Mouse (Mus musculus) cerebellum, postnatal 25 days (tissue): ENCODE measurements around the gene Rab2b.
"Not testable (repeated sequence)": the region's sequence is repeated elsewhere in the genome, so short reads cannot be mapped to it uniquely, and the experiment has no call there.

ENCODE experiments used
- DNase-seq, 2 experiments: peaks; one replicate each; pipeline ENCODE4 v3.0.0; 2021; ENCODE audit warnings: mixed read lengths in 2 of 2

Rab2b gene

DNA sequence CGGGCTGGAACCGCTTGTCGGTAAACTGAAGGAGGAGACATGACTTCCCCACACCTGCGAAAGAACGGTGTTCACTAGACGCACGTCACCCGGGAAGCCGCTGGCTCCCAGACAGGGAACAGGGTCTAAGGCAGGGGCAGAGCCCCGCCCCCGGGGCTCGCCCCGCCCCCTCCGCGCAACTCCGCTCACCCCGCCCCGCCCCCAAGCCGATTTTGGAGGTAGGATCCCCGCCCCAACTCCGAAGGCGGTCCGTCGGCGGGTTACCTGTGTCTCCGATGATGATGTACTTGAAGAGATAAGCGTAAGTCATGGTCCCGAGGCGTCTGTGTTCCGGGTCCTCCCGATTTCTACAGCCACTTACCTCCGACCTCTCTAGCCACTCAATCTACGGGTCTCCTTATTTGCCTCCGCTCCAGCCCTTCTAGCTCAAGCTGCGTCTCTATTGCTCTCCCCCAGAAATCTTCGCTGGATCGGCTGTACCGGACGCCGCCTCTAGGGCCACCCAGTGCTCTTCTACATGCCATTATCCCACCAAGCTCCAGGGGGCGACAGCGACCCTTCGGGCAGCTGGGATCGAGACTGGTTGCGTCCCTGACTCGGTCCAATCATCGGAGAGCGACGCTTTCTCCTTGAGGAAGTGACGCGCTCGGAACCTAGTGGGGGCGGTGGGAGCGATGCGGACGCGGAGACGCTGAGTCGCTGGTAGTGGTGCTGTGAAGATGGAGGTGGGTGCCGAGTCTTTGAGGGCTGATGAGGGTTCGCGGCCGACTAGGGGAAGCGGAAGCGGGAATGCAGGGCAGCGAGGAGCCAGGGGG is at the start of gene Rab2b, which contains the start of gene Tox4:
Rab2b (minus strand) TSS at position 614 of the 815 bp plus-strand sequence.
Tox4 (plus strand) TSS at position 215 of the 815 bp plus-strand sequence.
- DNase-seq: peak; percentile 98 to 99

DNA sequence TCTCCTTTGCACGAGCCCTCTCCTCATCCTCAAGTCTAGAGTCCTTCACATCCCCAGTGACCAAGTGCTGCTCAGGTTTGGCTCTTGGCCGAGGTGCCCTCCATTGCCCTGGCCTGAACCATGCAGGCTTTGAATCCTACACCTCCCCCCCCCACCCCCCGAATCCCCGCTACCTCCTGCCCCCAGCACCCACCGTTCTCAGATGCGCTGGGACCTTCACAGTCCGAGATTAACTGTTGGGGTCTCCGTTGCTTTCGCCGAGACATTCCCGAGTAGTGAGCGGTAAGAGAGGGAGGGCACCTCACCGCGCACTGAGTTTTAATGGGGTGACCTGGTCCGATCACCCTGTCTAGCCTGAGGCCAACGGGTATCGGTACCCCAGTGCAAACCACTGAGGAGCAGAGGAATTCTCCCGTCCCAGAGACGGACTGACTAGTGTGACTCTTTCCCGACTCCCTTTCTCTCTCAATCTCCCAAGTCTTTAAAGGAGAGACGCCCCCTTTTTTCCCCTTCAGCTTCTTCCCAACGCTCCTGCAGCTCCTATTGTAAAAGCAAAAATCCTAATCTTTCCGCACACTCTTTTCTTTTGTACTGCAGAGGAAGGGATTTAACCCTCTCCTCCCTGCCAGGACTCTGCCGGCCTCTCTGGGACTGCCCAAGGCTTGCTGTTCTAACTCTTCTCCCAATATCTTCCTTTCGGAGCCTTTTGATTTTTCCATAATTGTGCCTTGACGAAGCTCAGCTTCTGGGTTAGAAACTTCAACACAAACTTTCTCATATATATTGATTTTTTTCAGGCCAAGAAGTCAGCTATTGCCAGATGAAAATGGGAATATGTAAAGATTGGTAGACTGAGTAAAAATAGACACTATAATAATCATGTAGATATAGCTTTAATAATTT is 48.8 kb upstream of the Rab2b start, which contains the start of gene Sall2:
Sall2 (minus strand) TSS at position 853 of the 903 bp plus-strand sequence.
- peak in 1 of 2 experiments; percentile 24 for DNase-seq

DNA sequence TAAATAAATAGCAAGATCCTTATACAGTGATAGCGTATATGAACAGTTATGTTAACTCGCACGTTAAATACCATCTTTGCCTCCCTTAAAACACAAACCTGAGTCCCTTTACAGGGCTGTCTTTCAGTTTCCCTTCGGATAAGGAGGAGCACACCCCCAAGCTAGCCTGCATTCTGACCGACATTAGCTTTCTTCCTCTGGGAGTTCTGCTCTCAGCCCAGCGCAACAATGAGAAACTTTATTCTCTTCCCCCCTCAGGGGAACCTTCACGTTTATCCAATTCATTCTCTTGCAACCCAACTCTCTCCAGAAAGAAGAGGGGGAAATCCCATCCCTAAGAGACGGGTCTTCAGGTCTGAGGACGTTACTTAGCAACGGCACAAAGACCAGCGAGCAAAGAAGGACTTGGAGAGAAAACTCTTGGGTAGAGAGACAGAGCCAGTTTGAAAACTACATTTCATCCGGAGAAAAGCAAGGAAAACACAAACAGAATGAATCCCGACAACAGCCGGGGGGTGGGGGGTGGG is 48.1 kb upstream of the Rab2b start:
- no peak for DNase-seq

DNA sequence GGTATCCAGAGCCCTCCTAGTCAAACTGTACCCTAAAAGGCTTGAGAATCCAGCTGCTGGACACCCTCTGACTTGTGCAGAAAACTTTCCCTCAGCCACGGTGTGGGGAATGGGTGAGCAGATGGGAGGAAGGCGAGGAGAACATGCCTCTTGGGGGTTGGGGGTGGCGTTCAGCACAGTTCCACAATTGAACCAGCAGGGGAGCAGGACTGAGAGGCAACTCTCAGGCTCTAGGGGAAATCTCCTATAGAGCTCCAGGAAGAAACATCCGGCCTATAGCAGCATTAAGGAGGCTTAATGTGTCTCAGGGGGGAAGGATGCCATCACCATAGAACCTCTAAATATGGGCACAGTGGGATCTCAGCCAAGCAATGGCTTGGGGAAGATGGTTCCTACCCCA is 46.5 kb upstream of the Rab2b start:
- no peak for DNase-seq

DNA sequence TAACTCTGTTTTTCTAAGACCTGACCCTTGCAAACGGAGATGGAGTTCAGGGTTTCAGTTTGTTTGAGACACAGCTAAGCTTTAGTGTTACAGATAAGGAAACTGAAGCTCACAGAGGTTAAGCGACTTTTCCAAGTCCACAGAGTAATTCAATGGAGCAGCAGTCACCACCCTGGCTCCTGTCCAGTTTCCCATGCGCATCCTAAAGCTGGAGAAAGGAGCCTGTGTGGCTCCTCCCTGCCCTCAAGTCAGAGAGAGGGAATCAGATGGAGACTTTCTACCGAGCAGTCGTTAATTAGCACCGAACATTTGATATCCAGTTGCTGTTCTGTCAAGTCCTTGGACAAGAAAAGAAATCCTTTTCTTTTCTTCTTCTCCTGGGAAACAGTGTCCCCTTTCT is 40.0 kb upstream of the Rab2b start:
- DNase-seq: no peak

DNA sequence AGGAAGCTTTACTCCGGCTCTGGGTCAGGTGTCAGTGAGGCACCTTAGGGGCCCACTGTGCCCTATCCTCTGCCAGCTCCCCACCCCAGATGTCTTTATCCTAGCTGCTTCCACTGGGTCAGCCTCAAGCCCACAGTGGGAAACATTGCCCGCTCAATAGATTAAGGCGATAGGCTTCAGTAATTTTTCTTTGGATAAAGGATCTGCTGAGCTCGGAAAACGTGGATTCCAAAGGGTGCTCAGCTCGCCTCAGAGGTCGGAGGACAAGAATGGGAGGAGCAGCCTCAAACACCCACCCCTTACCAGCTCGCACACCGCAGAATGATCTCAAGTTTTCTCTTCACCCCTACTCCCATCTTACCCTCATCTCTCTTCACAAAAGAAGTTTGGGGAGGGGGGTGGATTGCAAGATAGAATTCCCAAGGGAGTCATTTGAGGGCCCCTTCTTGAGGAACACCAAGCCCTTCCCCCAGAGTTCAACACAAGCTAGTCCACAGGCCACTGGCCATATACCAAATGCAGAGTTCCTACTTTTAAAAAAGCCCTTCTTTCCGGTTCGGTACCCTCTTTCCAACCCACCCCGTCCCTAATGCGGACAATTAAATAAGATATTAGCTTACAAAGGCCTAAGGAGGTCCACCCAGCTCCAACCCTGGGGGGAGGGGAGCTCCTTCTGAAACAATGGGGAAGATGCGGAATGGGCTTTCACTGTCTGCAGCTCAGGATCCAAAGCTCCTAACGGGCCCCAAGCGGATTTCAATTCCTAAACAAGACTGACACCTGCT is 37.3 kb upstream of the Rab2b start:
- peak; percentile 54 to 62 for DNase-seq

DNA sequence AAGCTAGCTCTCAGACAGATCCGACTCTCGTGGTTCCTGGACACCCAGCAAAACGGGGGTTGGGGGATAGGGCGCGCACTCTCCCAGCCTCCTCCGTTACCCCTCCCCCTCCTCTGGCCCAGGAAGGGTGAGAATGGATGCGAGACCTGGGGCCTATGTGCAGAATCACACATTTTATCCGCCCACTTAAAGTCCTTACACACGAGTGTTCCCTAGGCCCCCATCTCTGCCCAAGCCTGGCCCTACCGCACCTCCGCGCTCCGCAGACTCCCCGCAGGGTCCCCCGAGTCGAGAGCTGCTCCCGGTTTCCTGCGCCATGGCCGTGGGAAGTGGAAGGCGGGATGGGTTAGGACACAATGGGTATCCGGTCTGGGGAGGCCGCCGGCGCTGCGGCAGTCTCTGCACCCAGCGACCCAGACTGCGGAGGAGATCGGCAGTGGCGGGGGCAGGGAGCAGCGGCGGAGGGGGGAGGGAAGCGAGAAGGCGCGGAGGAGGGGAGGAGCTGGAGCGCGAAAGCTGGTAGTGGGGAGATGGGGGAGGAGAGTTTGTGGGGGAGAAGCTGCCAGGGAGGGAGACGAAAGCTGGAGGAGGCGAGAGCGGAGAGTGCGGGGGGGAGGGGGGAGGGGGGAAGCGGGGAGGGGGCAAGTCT is 36.6 kb upstream of the Rab2b start:
- peak; percentile 83 to 87 for DNase-seq

DNA sequence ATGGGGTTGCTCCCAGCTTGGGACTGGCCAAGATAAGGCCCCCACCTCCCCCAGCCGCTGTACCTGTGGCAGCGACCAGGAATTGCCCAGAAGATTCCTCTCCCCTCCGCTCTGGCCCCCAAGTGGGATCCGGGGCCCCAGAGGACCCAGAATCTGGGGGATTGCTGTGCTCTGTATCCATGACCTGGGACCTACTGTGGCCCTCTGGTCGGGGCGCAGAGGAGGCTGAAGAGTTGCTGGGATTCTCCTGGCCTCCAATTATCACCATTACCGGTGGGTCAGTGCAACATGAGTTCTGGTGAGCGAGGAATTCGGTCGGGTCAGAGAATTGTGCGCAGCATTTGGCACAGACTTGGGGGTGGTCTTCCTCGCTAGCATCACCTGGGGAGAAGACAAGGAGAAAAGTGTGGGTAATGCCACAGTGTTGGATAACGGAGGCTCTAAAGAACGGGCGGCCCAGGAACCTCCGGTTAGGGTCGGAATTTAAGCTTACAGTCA is 36.0 kb upstream of the Rab2b start:
- DNase-seq: peak in 1 of 2 experiments; percentile 29

DNA sequence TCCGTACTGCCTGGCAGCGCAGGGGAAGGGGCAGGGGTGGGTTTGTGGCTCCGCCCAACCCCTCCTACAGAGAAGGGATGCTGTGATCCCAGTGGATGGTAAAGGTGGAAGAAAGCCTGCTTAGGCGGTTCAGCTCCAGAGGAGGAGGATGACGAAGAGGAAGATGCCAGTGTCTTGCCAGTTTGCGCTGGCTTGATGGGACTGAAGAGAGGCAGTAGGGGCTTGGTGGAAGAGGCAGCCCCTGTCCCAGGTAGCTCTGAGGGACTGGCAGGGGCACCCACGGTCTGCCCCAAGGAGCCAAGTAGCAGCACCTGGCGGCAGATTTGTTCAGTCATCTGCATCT is 35.4 kb upstream of the Rab2b start:
- DNase-seq: peak in 1 of 2 experiments; percentile 27

DNA sequence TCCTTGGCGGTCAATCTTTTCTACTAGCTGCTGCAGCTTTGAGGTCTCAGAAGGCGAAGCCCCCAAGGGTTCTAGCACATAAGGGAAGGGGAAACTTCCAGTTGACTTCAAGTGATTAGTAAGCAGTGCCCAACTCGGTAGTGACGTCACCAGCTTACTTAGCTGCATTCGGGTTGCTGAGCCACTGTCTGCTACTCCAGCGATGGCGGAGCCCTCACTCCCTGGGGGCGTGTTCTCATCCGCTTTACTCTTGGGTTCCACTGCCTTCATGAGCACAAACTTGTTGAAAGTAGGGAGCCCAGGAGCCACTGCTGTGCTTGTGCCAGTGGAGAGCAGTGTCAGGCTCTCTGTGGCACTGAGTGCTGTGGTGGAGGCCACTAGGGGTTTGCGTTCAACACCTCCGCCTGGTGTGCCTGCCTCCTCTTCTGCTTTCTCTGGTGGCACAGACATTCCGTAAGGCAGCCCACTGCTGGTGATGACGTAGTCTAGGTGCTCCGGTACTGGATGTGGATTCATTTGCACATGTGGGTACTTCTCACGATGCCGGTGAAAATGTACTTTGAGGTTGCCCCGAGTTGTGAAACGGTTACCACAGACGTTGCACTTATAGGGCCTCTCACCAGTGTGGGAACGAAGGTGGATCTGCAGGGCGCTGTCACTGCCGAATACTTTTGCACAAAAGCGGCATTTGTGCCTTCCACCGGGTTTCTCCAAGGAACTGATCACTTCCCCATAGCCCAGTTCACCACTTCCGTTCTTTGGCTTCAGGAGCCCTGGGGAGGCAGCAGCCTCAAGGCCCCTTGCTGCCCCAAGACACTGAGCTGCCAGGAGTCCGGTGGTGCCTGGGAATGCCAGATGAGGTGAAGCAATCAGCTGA is 34.8 kb upstream of the Rab2b start:
- peak in 1 of 2 experiments; percentile 29 for DNase-seq

DNA sequence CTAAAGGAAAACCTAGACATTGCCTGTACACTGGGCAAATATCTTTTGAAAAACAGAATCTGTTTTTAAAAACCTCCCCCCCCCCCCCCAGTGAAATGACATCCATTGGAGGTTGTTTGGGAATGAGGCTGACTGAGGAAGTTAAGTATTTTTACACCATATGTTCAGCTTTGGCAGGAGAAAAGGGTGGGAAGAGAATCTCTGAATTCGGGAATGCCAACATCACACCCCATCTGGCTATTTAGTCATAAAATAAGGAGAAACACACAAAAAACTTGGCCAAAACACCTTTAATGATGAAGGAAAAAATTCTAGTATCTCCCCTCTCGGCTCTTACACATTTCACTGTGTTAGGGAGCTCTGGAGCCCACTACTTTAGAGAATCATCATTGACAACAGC is 31.6 kb upstream of the Rab2b start:
- DNase-seq: no peak

DNA sequence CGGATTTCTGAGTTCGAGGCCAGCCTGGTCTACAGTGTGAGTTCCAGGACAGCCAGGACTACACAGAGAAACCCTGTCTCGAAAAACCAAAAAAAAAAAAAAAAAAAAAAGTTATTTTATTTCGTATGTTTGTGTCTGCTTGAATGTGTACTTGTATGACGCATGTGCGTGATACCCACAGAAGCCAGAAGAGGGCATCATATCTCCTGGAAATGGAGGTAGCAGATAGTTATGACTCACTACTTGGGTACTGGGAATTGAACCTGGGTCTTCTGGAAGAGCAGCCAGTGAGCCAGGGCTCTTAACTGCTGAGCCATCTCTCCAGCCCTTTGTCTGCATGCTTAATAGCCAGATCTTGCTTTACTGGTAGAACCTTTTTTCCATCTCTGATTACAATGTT is 31.0 kb upstream of the Rab2b start:
- peak in 1 of 2 experiments; percentile 40 for DNase-seq

DNA sequence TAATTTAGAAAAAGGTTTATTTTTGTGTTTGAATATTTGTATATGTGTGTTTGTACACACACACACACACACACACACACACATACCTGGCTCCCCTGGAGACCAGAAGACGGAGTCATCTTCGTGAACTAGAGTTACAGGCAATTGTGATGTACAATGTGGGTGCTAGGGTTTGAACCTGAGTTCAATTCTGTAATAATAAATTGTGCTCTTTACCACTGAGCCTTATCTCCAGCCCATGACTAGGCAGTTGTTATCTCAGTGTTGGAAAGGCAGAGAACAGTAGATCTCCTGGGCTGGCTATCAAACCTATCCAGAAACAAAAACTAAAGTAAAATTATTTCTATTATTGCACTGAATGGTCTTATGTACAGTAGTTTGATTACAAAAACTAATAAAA is 26.8 kb upstream of the Rab2b start:
- no peak for DNase-seq

DNA sequence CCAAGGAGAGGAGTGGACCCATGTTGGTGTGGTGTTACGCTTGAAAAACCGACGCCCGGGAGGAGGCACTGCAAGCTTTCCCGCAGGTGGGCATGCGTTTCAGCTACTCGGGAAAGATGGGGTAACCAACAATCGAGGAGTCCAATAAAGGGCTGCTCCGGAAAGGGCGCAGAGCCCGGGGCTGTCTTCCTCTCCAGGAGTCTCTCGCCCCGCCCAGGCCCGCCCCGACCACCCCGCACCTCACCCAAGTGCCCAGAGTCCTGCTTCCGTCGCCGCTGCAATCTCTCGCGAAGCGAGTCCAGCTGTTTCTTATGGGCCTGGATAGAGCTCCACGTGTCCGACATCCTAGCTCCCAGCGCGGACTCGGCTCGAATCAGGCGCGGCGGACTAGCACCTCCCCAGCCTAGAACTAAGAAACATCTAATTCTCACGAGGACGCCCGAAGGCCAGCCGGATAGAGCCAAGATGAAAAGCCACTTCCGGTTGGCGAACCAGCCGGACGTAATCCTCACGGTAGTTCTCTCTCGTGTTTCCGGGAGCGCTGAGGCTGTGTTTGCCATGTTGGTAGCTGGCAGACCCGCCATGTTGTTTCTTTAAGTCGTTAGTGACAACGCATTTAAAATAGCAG is 25.4 kb upstream of the Rab2b start, which contains the start of gene Mettl3:
Mettl3 (minus strand) TSS at position 485 of the 628 bp plus-strand sequence.
- peak; percentile 92 to 93 for DNase-seq

DNA sequence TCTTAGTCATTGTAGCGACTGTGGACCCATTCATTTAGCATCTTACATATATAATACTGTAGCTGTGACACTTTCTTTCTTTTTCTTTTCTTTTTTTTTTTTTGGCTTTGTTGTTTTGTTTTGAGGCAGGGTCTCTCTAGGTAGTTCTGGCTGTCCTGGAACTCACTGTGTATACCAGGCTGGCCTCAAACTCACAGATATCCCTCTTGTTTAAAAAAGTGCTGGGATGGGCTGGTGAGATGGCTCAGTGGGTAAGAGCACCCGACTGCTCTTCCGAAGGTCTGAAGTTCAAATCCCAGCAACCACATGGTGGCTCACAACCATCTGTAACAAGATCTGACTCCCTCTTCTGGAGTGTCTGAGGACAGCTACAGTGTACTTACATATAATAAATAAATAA is 24.2 kb upstream of the Rab2b start:
- DNase-seq: not testable (repeated sequence)

DNA sequence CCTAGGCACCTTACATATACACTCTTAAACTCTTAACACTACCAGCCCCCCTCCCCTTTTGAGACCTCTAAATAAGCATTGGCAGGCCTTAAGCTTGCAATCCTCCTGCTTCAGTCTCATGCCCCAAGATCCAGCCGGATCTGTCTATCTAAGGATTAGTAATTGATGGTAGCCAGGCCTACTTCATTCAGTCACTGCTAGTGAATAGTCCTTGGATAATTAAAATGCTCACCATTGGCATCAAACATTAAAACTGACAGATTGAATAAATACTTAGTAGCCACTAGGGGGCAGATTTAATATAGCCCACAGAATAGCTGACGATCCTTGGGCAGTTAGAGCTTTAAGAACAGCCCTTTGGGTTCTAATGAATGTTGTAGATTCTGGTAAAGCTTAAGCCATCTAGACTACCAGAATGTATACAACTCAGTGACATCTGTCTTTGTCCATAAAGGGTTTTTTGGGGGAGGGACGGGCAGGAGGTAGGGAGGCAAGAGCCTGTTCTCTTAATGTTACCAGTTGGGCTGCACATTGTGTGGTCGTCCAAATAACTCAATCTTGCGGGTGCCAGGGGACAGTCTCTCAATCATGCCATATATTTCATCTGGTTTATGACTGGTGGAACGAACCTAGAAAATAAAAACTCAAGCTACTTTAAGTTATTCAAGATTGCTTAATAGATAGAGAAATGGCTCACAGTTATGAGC is 16.4 kb upstream of the Rab2b start:
- DNase-seq: no peak

DNA sequence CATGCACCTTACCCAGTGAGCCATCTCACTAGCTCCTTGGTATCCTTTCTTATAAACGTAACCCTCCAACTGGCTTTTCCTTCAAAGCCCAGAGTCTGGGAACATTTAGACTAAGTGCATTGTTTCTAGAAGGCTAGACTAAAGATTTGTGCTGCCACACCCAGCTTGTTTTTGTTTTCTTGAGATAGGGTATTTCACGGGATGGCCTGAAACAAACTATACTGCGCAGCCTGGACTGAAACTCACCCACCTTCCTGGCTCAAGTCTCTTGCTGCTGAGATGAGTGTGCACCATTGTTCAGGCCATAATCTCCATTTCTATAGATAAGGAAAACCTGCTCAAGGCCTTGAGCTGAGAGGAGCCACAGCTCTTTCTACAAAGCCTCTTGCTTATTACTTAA is 4.8 kb upstream of the Rab2b start:
- DNase-seq: no peak

DNA sequence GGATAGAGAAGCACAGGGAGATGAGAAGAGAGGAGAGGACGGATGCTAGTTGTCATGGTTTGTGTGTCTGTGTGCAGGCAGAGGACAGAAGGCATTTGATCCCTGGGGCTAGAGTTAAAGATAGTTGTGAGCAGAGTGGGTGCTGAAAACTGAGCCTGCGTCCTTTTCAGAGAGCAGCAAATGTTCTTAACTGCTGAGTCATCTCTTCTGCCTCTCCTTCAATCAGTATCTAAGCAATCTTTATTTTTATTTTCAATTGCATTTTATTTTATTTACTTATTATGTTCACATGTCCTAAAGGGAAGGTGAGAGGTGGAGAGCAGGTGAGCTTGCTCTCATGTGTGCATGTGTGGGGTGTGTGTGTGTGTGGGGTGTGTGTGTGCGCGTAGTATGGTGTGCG is 4.3 kb upstream of the Rab2b start:
- DNase-seq: no peak

DNA sequence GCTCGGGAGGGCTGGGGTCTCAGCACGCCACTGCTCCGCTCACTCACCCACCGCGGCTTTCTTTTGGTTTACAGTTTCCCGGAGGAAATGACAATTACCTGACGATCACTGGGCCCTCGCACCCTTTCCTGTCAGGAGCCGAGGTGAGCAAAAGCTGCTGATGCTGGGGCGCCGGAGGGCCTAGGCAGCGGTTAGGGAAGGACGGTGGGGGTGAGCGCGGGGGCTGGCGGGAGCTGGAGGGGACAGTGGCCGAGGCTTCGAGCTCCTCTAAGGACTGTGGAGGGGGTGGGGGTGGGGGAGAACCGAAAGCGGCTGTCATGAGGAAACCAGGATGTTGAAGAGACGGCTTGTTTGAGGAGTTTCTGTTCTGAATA is 389 bp upstream of the Rab2b start:
- no peak for DNase-seq

DNA sequence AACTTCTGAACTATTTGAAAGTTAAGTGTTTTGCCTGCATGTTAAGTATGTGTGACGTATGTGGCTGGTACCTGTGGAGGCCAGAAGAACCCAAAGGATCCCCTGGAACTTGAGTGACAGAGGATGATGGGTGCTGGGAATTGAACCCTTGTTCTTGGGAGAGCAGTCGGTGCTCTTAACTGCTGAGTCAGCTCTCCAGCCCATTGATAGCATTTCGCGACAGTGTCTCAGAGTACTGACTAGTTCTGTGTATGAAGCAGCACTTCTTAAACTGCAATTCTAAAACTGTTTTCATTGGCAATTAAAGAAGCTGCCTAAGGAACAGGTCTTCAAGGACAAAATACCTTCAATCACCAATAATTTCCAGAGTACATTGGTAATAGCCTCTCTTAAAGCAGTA is 2.1 kb downstream of the Rab2b start:
- no peak for DNase-seq
